Comparison of ENCODE assay signal across 7 mouse cellular contexts in genomic region chr7:81335705-81336431, GRCm38 (mm10). TPM values are rescaled to one million over a fixed set of nuclear protein-coding genes. Genes with fewer than 3 reads are reported as not detected.
DNase-seq lines count a peak whose midpoint lies in the region; ATAC-seq and TF ChIP-seq lines count a peak whose summit lies in the region.

No protein-coding gene starts in this region.

- ATAC-seq in heart, postnatal 0 days (ENCODE audit: insufficient read depth, low read depth) = peak; percentile 76
- ATAC-seq in lung, postnatal 0 days = peak; percentile 86
- ATAC-seq in megakaryocyte-erythroid progenitor cell, adult 5-6 weeks (replicated peaks; ENCODE audit: low FRiP score, low TSS enrichment, poor library complexity, severe bottlenecking) = no peak

- H3K4me3 ChIP-seq in heart, postnatal 0 days (ENCODE audit: low read depth, low read length) = no peak overlapping the region
- H3K4me3 ChIP-seq in lung, postnatal 0 days (ENCODE audit: low read depth, low read length) = no peak overlapping the region

- no peaks in the 10 kb centered on the region for H3K9me3 ChIP-seq in heart, postnatal 0 days (replicated peaks; ENCODE audit: control insufficient read depth, low read length)
- no peaks in the 10 kb centered on the region for H3K9me3 ChIP-seq in lung, postnatal 0 days (ENCODE audit: low read length)

- WGBS in heart, postnatal 0 days = 63% methylated on average over 18 of the region's 18 CpGs
- WGBS in lung, postnatal 0 days = 63% methylated on average over 18 of the region's 18 CpGs

- H3K27me3 ChIP-seq in heart, postnatal 0 days (ENCODE audit: control insufficient read depth, insufficient read depth, low read length) = no peaks in the 10 kb centered on the region
- H3K27me3 ChIP-seq in lung, postnatal 0 days (replicated peaks; ENCODE audit: insufficient read depth, low read length) = no peaks in the 10 kb centered on the region

- DNase-seq in NIH3T3 (ENCODE audit: low read depth) (peak; percentile 46), liver (no peak)
- DNase-seq in embryo, embryonic 10 days (ENCODE audit: low spot score) = peak; percentile 66
- peak; percentile 44 for DNase-seq in heart, postnatal 0 days (ENCODE audit: low spot score)
- peak; percentile 63 for DNase-seq in lung, postnatal 0 days (ENCODE audit: low spot score)
- DNase-seq in urinary bladder, postnatal 4 days (ENCODE audit: low spot score in 2 of 2) = no peak

- TF ChIP-seq EP300 in heart, postnatal 0 days (IDR thresholded peaks at IDR 0.05; ENCODE audit: low read depth) = peak; percentile 57; the same call in 1 of the 2 replicates
- no peak for TF ChIP-seq EP300 in lung, postnatal 0 days (IDR thresholded peaks at IDR 0.05)

- H3K4me1 ChIP-seq in heart, postnatal 0 days (ENCODE audit: control insufficient read depth, insufficient read depth) = no peaks in the 10 kb centered on the region
- no peaks in the 10 kb centered on the region for H3K4me1 ChIP-seq in lung, postnatal 0 days (ENCODE audit: insufficient read depth, low read depth, low read length)

- peaks cover 36% of the 10 kb centered on the region for H3K36me3 ChIP-seq in heart, postnatal 0 days (replicated peaks; ENCODE audit: control insufficient read depth, insufficient read depth, low read length)
- H3K36me3 ChIP-seq in lung, postnatal 0 days (ENCODE audit: insufficient read depth, low read length) = peaks cover 14% of the 10 kb centered on the region; the same call in 1 of the 2 replicates

- no peak overlapping the region for H3K9ac ChIP-seq in heart, postnatal 0 days (replicated peaks; ENCODE audit: low read depth, low read length)
- no peak overlapping the region for H3K9ac ChIP-seq in lung, postnatal 0 days (replicated peaks; ENCODE audit: low read depth)

- peak overlapping the region; percentile 17; the same call in 1 of the 2 replicates for H3K4me2 ChIP-seq in heart, postnatal 0 days (ENCODE audit: low read depth, low read length)
- 0 out of 2 replicates have a peak overlapping the region, but pooled peaks have one; percentile 19 for H3K4me2 ChIP-seq in lung, postnatal 0 days (replicated peaks; ENCODE audit: low read depth, low read length)

- peak; percentile 2; the same call in 1 of the 2 replicates for TF ChIP-seq CTCF in heart, postnatal 0 days (IDR thresholded peaks at IDR 0.05; ENCODE audit: low read depth)
- peak; percentile 37 for TF ChIP-seq CTCF in lung, postnatal 0 days (IDR thresholded peaks at IDR 0.05)

- peak overlapping the region; percentile 86 for H3K27ac ChIP-seq in heart, postnatal 0 days (ENCODE audit: low read depth)
- peak overlapping the region; percentile 73 for H3K27ac ChIP-seq in lung, postnatal 0 days (ENCODE audit: low read length)

RNA-seq across cellular contexts. Expression of gene Rps17, which starts 9.2 kb away (rescaled TPM):
- 593 and 806 TPM in 2 replicates for total RNA-seq in heart, postnatal 0 days (2014; rRNA removed; ENCODE audit: low replicate concordance)
- polyA plus RNA-seq in heart, postnatal 0 days (2015; fragmentation: Nextera tagmentation; extraction: Ambion mirVana) = 855 and 860 TPM in 2 replicates
- 860 and 899 TPM in 2 replicates for polyA plus RNA-seq in lung, postnatal 0 days (2015; fragmentation: Nextera tagmentation; extraction: Ambion mirVana)
- total RNA-seq in megakaryocyte-erythroid progenitor cell, adult 5-6 weeks (2014; fragmentation: Nextera tagmentation) = 4,933 and 5,221 TPM in 2 replicates
- 4,315 and 4,403 TPM in 2 replicates for total RNA-seq in megakaryocyte-erythroid progenitor cell, adult 5-6 weeks (2017)

Comparison
In these comparisons a context has a peak if more than half of its experiments do, and no peak if none do; other contexts are left out.
1. DNase-seq: peak in NIH3T3 (single experiment), embryo, embryonic 10 days (single experiment), heart, postnatal 0 days (single experiment) and lung, postnatal 0 days (single experiment); none in urinary bladder, postnatal 4 days (0 of 2) and liver (single experiment).